Mouse (Mus musculus) cerebral cortex, adult 2 months (tissue): Measurements from ENCODE around the gene Fam120c.

ENCODE experiments used
- WGBS: fragments of 180-500 bp; shearing (Covaris S2); methylation state at CpG from one replicate; pipeline ENCODE4 v1.1.7; 2018; 5-methylcytosine and 5-hydroxymethylcytosine counted together

Gene Fam120c

DNA sequence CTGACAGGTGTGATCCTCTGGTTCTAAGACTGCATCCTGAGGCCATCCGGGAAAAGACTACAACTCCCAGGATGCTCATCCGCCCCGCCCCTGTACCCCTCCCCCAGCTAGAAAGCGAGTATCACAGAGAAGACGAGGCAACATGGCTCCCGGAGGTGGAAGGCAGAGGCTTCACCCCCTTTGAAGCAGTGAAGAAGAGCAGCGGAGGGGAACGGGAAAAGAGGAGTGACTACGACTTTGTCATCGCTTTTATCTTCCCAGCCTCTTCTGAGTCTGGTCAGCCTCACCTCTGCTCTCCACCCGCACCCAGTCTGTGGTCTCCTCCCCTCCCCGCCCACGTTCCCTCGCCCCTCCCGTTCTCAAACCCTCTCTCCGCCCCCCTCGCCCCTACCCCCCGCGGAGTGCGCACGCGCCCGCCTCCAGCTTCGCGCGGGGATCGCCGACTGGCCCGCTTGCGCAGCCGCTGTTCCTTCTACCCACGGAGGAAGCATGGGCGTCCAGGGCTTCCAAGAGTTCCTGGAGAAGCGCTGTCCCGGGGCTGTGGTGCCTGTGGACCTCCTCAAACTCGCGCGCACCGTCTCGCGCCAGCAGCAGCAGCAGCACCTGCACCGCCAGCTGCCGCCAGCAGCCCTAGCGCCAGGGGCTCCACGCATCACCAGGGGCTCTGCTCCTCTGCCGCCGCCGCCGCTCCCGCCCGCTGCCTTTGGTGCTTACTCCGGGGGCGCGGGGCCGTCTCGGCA is at the start of gene Fam120c:
Fam120c (plus strand) TSS at position 415 of the 740 bp plus-strand sequence.
- 8% methylated on average over 36 of the region's 56 CpGs for WGBS

- WGBS: 81% methylated on average over 4 of the region's 4 CpGs
Measured at GRCm38 (mm10) chrX:151313732-151314131, 30.2 kb upstream of the Fam120c start.

DNA sequence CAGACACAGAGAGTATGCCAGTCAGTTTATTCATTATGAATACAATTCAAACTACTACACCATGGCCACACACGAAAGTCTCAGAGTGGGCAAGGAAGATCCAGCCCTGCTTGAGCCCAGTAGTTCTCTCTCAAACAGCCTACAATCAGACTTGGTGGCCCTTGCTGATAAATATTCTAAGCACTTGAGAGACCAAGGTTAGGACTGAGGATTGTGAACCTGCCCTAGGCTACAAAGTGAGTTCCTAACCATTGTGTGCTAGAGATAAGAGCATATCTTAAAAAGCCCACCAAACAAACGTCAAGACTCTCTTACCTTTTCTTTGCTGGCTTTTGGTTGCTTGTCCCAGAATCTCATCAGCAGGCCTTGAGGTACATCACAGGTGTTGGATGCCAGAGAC is 10.4 kb upstream of the Fam120c start:
- WGBS: 93% methylated on average over 2 of the region's 2 CpGs

- 60% methylated on average over 4 of the region's 4 CpGs for WGBS
Measured at GRCm38 (mm10) chrX:151337804-151338203, 6.2 kb upstream of the Fam120c start.

- 1% methylated on average over 33 of the region's 33 CpGs for WGBS
Measured at GRCm38 (mm10) chrX:151344501-151344984, 568 bp downstream of the Fam120c start.

- WGBS: 12% methylated on average over 11 of the region's 11 CpGs
Measured at GRCm38 (mm10) chrX:151345333-151346125, 1.6 kb downstream of the Fam120c start.

DNA sequence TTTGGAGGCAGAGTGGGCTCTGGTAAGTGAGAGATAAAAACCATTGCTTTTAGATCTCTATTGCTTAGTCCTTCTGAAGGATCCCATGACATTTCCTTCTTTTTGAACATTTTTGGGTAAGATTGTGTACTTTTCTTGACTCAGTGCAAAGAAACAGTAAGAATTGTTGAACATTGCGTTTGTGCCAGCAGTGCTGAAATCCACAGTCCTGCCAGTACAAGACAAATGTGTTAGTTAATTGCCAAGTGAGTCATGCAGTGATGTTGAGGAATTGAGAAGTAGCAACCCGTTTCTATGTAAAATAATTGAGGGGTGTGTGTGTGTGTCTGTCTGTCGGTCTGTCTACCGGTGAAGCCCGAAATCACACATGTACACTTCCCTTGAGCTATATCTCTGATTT is 5.3 kb downstream of the Fam120c start:
- 33% methylated on average over 5 of the region's 5 CpGs for WGBS

- 95% methylated on average over 10 of the region's 10 CpGs for whole genome bisulfite sequencing
Measured at GRCm38 (mm10) chrX:151418801-151419200, 74.8 kb downstream of the Fam120c start.

DNA sequence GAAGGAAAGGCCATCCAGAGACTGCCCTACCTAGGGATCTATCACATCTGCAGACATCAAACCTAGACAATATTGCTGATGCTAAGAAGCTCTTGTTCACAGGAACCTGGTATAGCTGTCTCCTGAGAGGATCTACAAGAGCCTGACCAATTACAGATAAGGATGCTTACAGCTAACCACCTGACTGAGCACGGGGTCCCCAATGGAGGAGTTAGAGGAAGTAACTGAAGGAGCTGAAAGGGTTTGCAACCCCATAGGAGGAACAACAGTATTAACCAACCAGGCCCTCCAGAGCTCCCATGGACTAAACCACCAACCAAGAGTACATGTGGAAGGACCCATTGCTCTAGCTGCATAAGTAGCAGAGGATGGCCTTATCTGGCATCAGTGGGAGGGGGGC is 76.8 kb downstream of the Fam120c start:
- 89% methylated on average over 1 of the region's 1 CpGs for WGBS

GRCm38 (mm10) chrX:151444189-151444588 is 100.2 kb downstream of the Fam120c start:
- WGBS: 79% methylated on average over 1 of the region's 1 CpGs

DNA sequence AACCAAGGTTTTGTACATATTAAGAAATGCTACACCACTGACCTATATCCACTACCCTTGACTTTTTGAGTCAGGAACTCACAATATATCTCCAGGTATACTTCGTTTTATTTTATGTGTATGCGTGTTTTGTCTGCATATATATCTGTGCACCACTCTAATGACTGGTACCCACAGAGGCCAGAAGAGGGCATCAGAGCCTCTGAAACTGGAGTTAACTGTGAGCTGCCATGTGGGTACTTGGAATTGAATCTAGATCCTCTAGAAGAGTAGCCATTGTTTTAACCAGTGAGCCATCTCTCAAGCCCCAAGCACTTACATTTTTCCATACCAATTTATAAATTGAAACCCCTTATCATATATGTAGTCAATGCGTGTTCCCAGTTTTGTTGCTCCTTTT is 144.2 kb downstream of the Fam120c start:
- 91% methylated on average over 3 of the region's 3 CpGs for WGBS

DNA sequence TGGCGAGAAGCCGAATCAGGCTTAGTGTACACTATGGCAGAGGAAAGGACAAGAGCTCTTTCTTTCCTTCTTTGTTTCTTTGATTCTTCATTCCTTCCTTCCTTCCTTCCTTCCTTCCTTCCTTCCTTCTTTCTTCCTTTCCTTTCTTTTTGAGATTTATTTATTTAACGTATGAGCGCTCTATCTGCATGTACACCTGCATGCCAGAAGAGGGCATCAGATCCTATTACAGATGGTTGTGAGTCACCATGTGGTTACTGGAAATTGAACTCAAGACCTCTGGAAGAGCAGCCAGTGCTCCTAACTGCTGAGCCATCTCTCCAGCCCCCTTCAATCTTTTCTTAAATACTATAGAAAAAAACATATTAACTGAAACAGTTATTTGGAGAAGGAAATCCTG is 149.3 kb downstream of the Fam120c start:
- 96% methylated on average over 4 of the region's 4 CpGs for WGBS

DNA sequence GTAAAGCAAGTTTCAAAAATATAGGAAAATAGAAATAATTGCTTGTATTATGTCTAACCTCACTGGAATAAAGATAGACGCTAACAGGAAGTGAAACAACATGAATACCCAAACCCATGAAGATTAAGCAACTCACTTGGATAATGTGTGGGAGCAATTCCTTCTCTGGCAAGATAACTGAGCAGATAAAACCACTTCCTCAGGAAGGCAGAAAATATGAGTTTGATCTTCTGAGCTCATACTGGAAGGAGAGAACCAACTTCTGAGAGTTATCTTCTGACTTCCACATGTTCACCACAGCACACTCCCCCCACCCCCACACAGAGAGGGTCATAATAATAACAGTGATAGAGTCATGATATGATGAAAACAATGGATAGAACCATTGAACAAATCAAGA is 152.6 kb downstream of the Fam120c start:
- WGBS: 73% methylated on average over 1 of the region's 1 CpGs

- WGBS: 100% methylated on average over 1 of the region's 1 CpGs
Measured at GRCm38 (mm10) chrX:151509906-151510305, 165.9 kb downstream of the Fam120c start.

DNA sequence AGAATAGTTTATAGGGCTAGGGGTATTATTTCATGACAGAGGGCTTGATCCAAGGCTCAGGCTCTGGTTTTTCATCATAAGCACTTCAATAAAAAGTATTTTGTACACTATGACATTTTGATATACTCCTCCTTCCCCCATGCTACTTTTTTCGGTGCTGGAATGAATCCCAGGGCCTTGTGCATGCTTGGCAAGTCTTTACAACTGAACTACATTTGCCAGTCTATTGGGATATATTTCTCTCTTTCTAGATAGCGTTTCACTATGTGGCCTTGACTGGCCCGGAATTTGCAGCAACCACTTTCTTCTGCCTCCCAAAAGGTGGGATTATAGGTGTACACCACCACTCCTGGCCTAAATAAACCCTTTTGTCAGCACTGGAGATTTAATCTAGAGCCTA is 169.1 kb downstream of the Fam120c start:
- 47% methylated on average over 3 of the region's 3 CpGs for WGBS

GRCm38 (mm10) chrX:151513694-151514093 is 169.7 kb downstream of the Fam120c start:
- WGBS: 94% methylated on average over 2 of the region's 2 CpGs

DNA sequence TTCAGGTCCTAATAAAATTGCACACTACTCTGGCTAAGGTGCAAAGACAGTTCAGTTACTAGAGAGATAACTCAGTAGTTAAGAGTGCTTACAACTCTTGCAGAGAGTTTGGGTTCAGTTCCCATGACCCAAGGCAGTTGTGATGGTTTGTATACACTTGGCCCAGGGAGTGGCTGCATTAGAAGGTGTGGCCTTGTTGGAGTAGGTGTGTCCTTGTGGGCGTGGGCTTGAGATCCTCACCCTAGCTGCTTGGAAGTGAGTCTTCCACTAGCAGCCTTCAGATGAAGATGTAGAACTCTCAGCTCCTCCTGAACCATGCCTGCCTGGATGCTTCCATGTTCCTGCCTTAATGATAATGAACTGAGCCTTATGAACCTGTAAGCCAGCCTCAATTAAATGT is 174.2 kb downstream of the Fam120c start:
- 78% methylated on average over 1 of the region's 1 CpGs for WGBS

DNA sequence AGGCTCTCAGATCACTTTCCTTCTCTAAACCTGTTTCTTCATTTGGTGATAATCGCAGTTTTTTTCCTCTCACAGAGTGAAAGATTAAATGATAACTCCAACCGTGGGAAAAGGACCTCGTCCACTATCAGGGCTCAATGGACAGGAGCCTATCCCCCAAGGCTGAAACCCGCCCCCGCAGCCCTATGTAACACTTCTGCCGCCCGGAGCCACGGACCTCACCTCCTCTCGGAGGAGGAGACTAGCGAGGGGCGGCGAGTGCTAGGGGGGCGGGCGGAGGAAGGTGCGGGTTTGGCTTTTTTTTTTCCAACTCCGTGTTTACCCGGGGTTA is 176.1 kb downstream of the Fam120c start:
- WGBS: 1% methylated on average over 17 of the region's 17 CpGs

DNA sequence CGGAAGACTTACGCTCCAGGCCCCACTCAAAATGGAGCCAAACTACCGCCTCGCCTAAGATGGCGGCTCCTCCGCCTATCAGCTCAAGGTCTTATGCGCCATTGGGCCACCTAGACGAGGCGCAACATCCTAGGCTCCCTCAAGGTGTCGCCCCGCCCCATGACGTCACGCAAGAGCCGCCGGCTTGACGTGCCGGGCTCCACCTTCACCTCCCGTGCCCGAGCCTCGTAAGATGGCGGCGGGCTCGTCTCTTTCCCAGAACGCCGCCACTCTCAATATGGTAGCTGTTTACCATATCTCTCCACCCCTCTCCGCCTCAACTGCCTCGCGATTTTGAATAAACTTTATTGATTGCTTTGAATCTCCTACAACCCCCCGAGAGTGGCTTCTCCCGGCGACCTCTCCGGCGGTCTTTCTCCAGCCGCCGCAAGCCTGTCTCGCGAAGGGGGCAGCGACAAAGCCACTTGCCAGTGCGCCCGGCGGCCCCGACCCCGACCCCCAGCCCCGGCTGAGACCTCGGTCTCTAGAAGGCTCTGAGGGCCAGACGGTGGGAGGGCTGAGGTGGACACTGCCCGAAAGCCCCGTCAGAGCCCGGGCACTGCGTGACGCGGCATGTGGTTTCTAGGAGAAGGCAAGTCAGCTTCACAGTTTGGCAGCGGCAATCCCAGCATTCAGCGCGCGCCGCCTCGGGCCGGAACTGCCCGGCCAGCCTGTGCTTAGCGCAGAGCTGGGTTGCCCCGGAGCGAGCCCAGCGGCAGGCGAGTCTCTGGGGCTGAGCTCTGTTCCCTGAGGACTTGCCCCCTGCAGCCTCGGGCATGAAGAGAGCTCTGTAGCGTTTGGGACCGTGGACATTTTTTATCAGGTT is 176.7 kb downstream of the Fam120c start, which contains the start of gene Phf8:
Phf8 (plus strand) TSS at position 215 of the 865 bp plus-strand sequence.
- WGBS: 4% methylated on average over 67 of the region's 68 CpGs
